25 mouse cellular contexts compared by ENCODE assay signal in genomic region chr13:94687295-94687694, GRCm38 (mm10).
DNase-seq lines count a peak whose midpoint lies in the region; ATAC-seq and TF ChIP-seq lines count a peak whose summit lies in the region.
"Had no signal": no experiment of that assay in that cellular context is flagged by ENCODE, and none has a peak within 500 bp of the region (broad histone marks: within the 10 kb centered on the region; RNA-seq: fewer than 3 reads in every experiment).

No protein-coding gene starts in this region.

- H3K27ac ChIP-seq in hindbrain, postnatal 0 days: no peak overlapping the region
- no peak overlapping the region for H3K27ac ChIP-seq in hindbrain, embryonic 11.5 days (ENCODE audit: low read depth, low read length)
- no peak overlapping the region for H3K27ac ChIP-seq in layer of hippocampus, adult 2 months
- no peak overlapping the region for H3K27ac ChIP-seq in lung, embryonic 14.5 days (ENCODE audit: low read depth)
- H3K27ac ChIP-seq in CH12.LX (ENCODE audit: insufficient read depth, low read depth): no peak overlapping the region
- H3K27ac ChIP-seq: embryonic facial prominence, embryonic 13.5 days; embryonic facial prominence, embryonic 15.5 days; forebrain, embryonic 10.5 days; forebrain, embryonic 12.5 days had no signal

- in situ Hi-C loops in CH12.LX (cut with MboI; ENCODE audit: low pct_ligation_motif_present, low pct_unique_long_range_greater_than_20kb, low sequenced_read_pairs): no loop called here

- whole genome bisulfite sequencing in hindbrain, postnatal 0 days: 62% methylated on average over 5 of the region's 5 CpGs
- 81% methylated on average over 5 of the region's 5 CpGs for WGBS in hindbrain, embryonic 11.5 days
- 69% methylated on average over 5 of the region's 5 CpGs for WGBS in lung, embryonic 14.5 days

- H3K27me3 ChIP-seq in hindbrain, postnatal 0 days (ENCODE audit: insufficient read depth, low read length): 0 out of 2 replicates have a peak, but pooled peaks cover 3% of the 10 kb centered on the region
- peaks cover 4% of the 10 kb centered on the region for H3K27me3 ChIP-seq in hindbrain, embryonic 11.5 days (ENCODE audit: control insufficient read depth, insufficient read depth, low read length)
- H3K27me3 ChIP-seq in lung, embryonic 14.5 days (ENCODE audit: insufficient read depth, low read length): no peaks in the 10 kb centered on the region
- H3K27me3 ChIP-seq in CH12.LX (replicated peaks): no peaks in the 10 kb centered on the region

- TF ChIP-seq POLR2A in CH12.LX (IDR thresholded peaks at IDR 0.05; ENCODE audit: low read depth, low read length): no peak

- H3K9me3 ChIP-seq in hindbrain, postnatal 0 days (ENCODE audit: low read length): no peaks in the 10 kb centered on the region
- H3K9me3 ChIP-seq in hindbrain, embryonic 11.5 days (ENCODE audit: control insufficient read depth, low read length): no peaks in the 10 kb centered on the region
- no peaks in the 10 kb centered on the region for H3K9me3 ChIP-seq in lung, embryonic 14.5 days (ENCODE audit: low read depth, low read length)
- H3K9me3 ChIP-seq in CH12.LX (replicated peaks; ENCODE audit: low read length): no peaks in the 10 kb centered on the region
- H3K9me3 ChIP-seq: embryonic facial prominence, embryonic 13.5 days; embryonic facial prominence, embryonic 15.5 days; forebrain, embryonic 10.5 days; forebrain, embryonic 12.5 days had no signal

- ATAC-seq in hindbrain, postnatal 0 days: no peak
- ATAC-seq in hindbrain, embryonic 11.5 days (ENCODE audit: low FRiP score): no peak
- ATAC-seq in lung, embryonic 14.5 days (ENCODE audit: insufficient read depth): no peak
- ATAC-seq: CD4-positive, CD25-positive, alpha-beta regulatory T cell, adult 4 months; forebrain, embryonic 14.5 days had no signal

- 0 out of 2 replicates have a peak, but pooled peaks have one; percentile 2 for TF ChIP-seq CTCF in hindbrain, postnatal 0 days (IDR thresholded peaks at IDR 0.05; ENCODE audit: low read depth)
- peak; percentile 64 for TF ChIP-seq CTCF in layer of hippocampus, adult 2 months (conservative IDR thresholded peaks at IDR 0.05)
- no peak for TF ChIP-seq CTCF in lung, embryonic 14.5 days (IDR thresholded peaks at IDR 0.05; ENCODE audit: low read depth)
- 0 out of 4 replicates have a peak, but pooled peaks of 1 of the 2 experiments have one; percentile 9 for TF ChIP-seq CTCF in CH12.LX (conservative IDR thresholded peaks at IDR 0.05 in 1 of 2, IDR thresholded peaks at IDR 0.05 in 1 of 2; ENCODE audit: low read depth in 2 of 2, low read length in 2 of 2)

- H3K4me1 ChIP-seq in hindbrain, postnatal 0 days (ENCODE audit: insufficient read depth, low read length): no peaks in the 10 kb centered on the region
- H3K4me1 ChIP-seq in hindbrain, embryonic 11.5 days (replicated peaks; ENCODE audit: control insufficient read depth, insufficient read depth, low read length): no peaks in the 10 kb centered on the region
- no peaks in the 10 kb centered on the region for H3K4me1 ChIP-seq in lung, embryonic 14.5 days (ENCODE audit: insufficient read depth)
- no peaks in the 10 kb centered on the region for H3K4me1 ChIP-seq in CH12.LX (ENCODE audit: control insufficient read depth in 1 of 2, insufficient read depth in 2 of 2)
- H3K4me1 ChIP-seq: embryonic facial prominence, embryonic 13.5 days; embryonic facial prominence, embryonic 15.5 days had no signal

- no peak for DNase-seq in hindbrain, postnatal 0 days (ENCODE audit: low spot score)
- no peak for DNase-seq in hindbrain, embryonic 11.5 days (ENCODE audit: low spot score)
- DNase-seq in layer of hippocampus, adult 2 months (ENCODE audit: low spot score in 2 of 2): no peak
- DNase-seq in layer of hippocampus, adult 9-11 months: no peak
- peak; percentile 4 for DNase-seq in lung, embryonic 14.5 days
- no peak for DNase-seq in lung, adult 18-20 months
- DNase-seq in CH12.LX (ENCODE audit: extremely low read depth): no peak
- DNase-seq: adrenal gland, adult 2 months; adrenal gland, postnatal 10 days; adrenal gland, postnatal 25 days; B cell, adult 2 months; cerebellum, adult 11 months; cerebellum, adult 18-20 months; cerebellum, adult 8-10 months; cerebellum, adult 9-11 months; cerebellum, postnatal 14 days; cerebellum, postnatal 36 days; embryo, embryonic 11 days had no signal

- no peaks in the 10 kb centered on the region for H3K36me3 ChIP-seq in hindbrain, postnatal 0 days (ENCODE audit: insufficient read depth, low read length)
- H3K36me3 ChIP-seq in hindbrain, embryonic 11.5 days (ENCODE audit: control insufficient read depth, insufficient read depth, low read length): no peaks in the 10 kb centered on the region
- no peaks in the 10 kb centered on the region for H3K36me3 ChIP-seq in lung, embryonic 14.5 days (ENCODE audit: insufficient read depth)
- no peaks in the 10 kb centered on the region for H3K36me3 ChIP-seq in CH12.LX (replicated peaks in 1 of 2; ENCODE audit: control insufficient read depth in 1 of 2, insufficient read depth in 1 of 2, low read length in 1 of 2)
- H3K36me3 ChIP-seq: embryonic facial prominence, embryonic 13.5 days; embryonic facial prominence, embryonic 15.5 days; forebrain, embryonic 10.5 days; forebrain, embryonic 12.5 days had no signal

- H3K4me3 ChIP-seq in hindbrain, postnatal 0 days (ENCODE audit: low read length): no peak overlapping the region
- H3K4me3 ChIP-seq in hindbrain, embryonic 11.5 days (ENCODE audit: low read depth, low read length): no peak overlapping the region
- H3K4me3 ChIP-seq in layer of hippocampus, adult 2 months: no peak overlapping the region
- no peak overlapping the region for H3K4me3 ChIP-seq in lung, embryonic 14.5 days (ENCODE audit: low read depth, low read length)
- H3K4me3 ChIP-seq in CH12.LX (replicated peaks in 1 of 3; ENCODE audit: low read depth in 2 of 3, low read length in 2 of 3, poor library complexity in 1 of 3): no peak overlapping the region
- H3K4me3 ChIP-seq: embryonic facial prominence, embryonic 13.5 days; embryonic facial prominence, embryonic 15.5 days; erythroblast, embryonic 14.5 days; forebrain, embryonic 10.5 days; forebrain, embryonic 12.5 days had no signal

- H3K4me2 ChIP-seq in hindbrain, postnatal 0 days (ENCODE audit: low read depth, low read length): no peak overlapping the region
- no peak overlapping the region for H3K4me2 ChIP-seq in hindbrain, embryonic 11.5 days (replicated peaks; ENCODE audit: low read depth, low read length)
- H3K4me2 ChIP-seq in lung, embryonic 14.5 days: no peak overlapping the region
- no peak overlapping the region for H3K4me2 ChIP-seq in CH12.LX (ENCODE audit: insufficient read depth, low read depth, poor library complexity, severe bottlenecking)
- H3K4me2 ChIP-seq: embryonic facial prominence, embryonic 13.5 days; embryonic facial prominence, embryonic 15.5 days; forebrain, embryonic 12.5 days had no signal

- dilution Hi-C loops in CH12.LX (cut with MboI; ENCODE audit: extremely low pct_ligation_motif_present, extremely low pct_unique_long_range_greater_than_20kb, low sequenced_read_pairs): no loop called here

- TF ChIP-seq EP300 in CH12.LX (IDR thresholded peaks at IDR 0.05; ENCODE audit: low read length): no peak

- H3K79me2 ChIP-seq in CH12.LX (replicated peaks; ENCODE audit: control insufficient read depth, extremely low read depth, insufficient read depth, poor library complexity, severe bottlenecking): no peaks in the 10 kb centered on the region

- no peak for TF ChIP-seq RAD21 in CH12.LX (IDR thresholded peaks at IDR 0.05; ENCODE audit: low read depth, low read length)

- no peak overlapping the region for H3K9ac ChIP-seq in hindbrain, postnatal 0 days (replicated peaks; ENCODE audit: low read length)
- H3K9ac ChIP-seq in hindbrain, embryonic 11.5 days (ENCODE audit: low read depth, low read length): no peak overlapping the region
- H3K9ac ChIP-seq in lung, embryonic 14.5 days: no peak overlapping the region
- no peak overlapping the region for H3K9ac ChIP-seq in CH12.LX (ENCODE audit: insufficient read depth, low read depth)
- H3K9ac ChIP-seq: embryonic facial prominence, embryonic 13.5 days; embryonic facial prominence, embryonic 15.5 days; forebrain, embryonic 12.5 days had no signal

TF ChIP-seq in CH12.LX, 34 proteins besides CTCF, POLR2A, EP300 and RAD21:
- TF ChIP-seq ZNF384 (IDR thresholded peaks at IDR 0.05; ENCODE audit: low read depth, low read length): peak; percentile 62
- no peak for TF ChIP-seq NRF1 (IDR thresholded peaks at IDR 0.05; ENCODE audit: low read depth, low read length)
